Mouse (Mus musculus) hindbrain, embryonic 14.5 days (tissue): ENCODE measurements at regions not wholly inside any gene's neighbourhood (a gene's known extent, or its start where the extent isn't known, plus 50 kb on each side); places are given as distances from the start of the nearest gene placed in this dataset.
"Not testable (repeated sequence)": the region's sequence is repeated elsewhere in the genome, so short reads cannot be mapped to it uniquely, and the experiment has no call there.

ENCODE experiments used
- ATAC-seq: fragments of 200-750 bp; cut with Nextera tagmentation; 2 replicates; pipeline ENCODE4 v1.8.0; 2017; ENCODE audit warnings: moderate number of reproducible peaks, mild to moderate bottlenecking, moderate TSS enrichment, moderate library complexity; ENCODE audit not compliant: low FRiP score
- DNase-seq: peaks from one replicate; pipeline ENCODE4 v3.0.0-alpha.2; 2015; ENCODE audit warnings: low spot score
- H3K27ac ChIP-seq: fragments of 300-500 bp; sonication (generic); 2 replicates; pipeline ENCODE4 v1.5.1; 2014; ENCODE audit warnings: mild to moderate bottlenecking, moderate library complexity
- H3K27me3 ChIP-seq: fragments of 300-500 bp; sonication (generic); 2 replicates; pipeline ENCODE4 v1.6.1; 2014; ENCODE audit warnings: mild to moderate bottlenecking, low read length, mixed read lengths; ENCODE audit not compliant: control insufficient read depth, insufficient read depth
- H3K36me3 ChIP-seq: fragments of 300-500 bp; sonication (generic); replicated peaks from 2 replicates; pipeline ENCODE4 v1.6.1; 2014; ENCODE audit not compliant: control insufficient read depth, insufficient read depth
- H3K4me1 ChIP-seq: fragments of 300-500 bp; sonication (generic); replicated peaks from 2 replicates; pipeline ENCODE4 v1.6.1; 2014; ENCODE audit warnings: antibody characterized with exemption, low read length, mixed read lengths; ENCODE audit not compliant: control insufficient read depth, insufficient read depth
- H3K4me2 ChIP-seq: fragments of 300-500 bp; sonication (generic); replicated peaks from 2 replicates; pipeline ENCODE4 v1.6.1; 2014; ENCODE audit warnings: mild to moderate bottlenecking, moderate library complexity
- H3K4me3 ChIP-seq: fragments of 300-500 bp; sonication (generic); replicated peaks from 2 replicates; pipeline ENCODE4 v1.5.1; 2014; ENCODE audit warnings: mild to moderate bottlenecking, low read length
- H3K9ac ChIP-seq: fragments of 300-500 bp; sonication (generic); 2 replicates; pipeline ENCODE4 v1.6.1; 2014
- H3K9me3 ChIP-seq: fragments of 300-500 bp; sonication (generic); 2 replicates; pipeline ENCODE4 v1.6.1; 2016; ENCODE audit warnings: low read length; ENCODE audit not compliant: control insufficient read depth
- WGBS: fragments of 180-500 bp; shearing (Covaris S2); extraction: QIAGEN DNeasy Blood & Tissue Kit; methylation state at CpG from one replicate; pipeline ENCODE4 v1.1.7; 2014; 5-methylcytosine and 5-hydroxymethylcytosine counted together

DNA sequence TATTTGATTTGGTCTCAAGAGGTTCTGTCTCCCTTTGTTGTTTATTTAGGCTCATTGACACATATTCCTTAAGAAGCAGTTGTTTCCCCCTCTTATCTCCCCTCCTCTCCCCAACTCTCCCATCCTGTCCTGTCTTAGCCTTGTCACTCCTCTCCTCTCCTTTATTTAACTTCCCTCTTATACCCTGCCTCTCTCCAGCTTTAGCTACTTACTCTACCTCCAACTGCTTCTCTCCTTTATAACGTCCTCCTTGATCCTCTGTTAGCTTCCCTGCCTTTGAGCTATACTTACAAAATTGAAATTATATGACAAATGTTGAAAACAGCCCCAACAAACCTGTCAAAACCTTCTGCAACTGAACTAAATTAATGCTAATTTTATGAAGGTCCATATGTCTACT, 841.7 kb upstream of the G6pd2 start:
- H3K4me3 ChIP-seq, result no peak overlapping the region
- no peak overlapping the region for H3K27ac ChIP-seq
- H3K9me3 ChIP-seq, result no peaks in the 10 kb centered on the region
- H3K36me3 ChIP-seq, result no peaks in the 10 kb centered on the region
- 44% methylated on average over 1 of the region's 1 CpGs for WGBS
- H3K9ac ChIP-seq, result no peak overlapping the region
- DNase-seq (no peak), ATAC-seq (no peak)
- H3K4me1 ChIP-seq, result no peaks in the 10 kb centered on the region
- H3K27me3 ChIP-seq, result no peaks in the 10 kb centered on the region
- no peak overlapping the region for H3K4me2 ChIP-seq

DNA sequence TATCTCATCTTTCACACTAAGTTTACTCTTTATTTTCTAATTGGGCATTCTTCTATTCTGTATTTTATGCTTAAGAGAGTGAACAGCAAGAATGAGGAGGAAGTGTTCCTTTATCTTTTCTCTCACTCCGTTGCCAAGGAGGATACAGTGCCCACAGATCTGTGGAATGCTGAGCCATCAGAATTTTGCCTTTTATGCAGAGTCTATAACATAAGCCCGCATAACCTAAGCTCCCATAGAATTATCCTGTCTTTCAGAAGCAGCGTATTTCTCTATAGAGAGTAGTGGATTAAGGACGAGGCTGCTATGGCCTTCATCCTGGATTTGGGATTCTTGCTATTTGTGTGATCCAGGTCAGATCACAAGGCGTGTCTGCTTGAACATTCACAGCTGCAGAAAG, 839.1 kb upstream of the G6pd2 start:
- H3K27ac ChIP-seq, result no peak overlapping the region
- no peaks in the 10 kb centered on the region for H3K36me3 ChIP-seq
- no peak overlapping the region for H3K9ac ChIP-seq
- no peaks in the 10 kb centered on the region for H3K4me1 ChIP-seq
- H3K4me3 ChIP-seq, result no peak overlapping the region
- 68% methylated on average over 5 of the region's 5 CpGs for WGBS
- H3K4me2 ChIP-seq, result no peak overlapping the region
- no peaks in the 10 kb centered on the region for H3K27me3 ChIP-seq
- no peaks in the 10 kb centered on the region for H3K9me3 ChIP-seq
- DNase-seq (no peak), ATAC-seq (no peak)

- WGBS, result 90% methylated on average over 9 of the region's 9 CpGs
- no peaks in the 10 kb centered on the region for H3K36me3 ChIP-seq
- H3K4me2 ChIP-seq, result no peak overlapping the region
- H3K4me1 ChIP-seq, result no peaks in the 10 kb centered on the region
- DNase-seq, result no peak
- no peaks in the 10 kb centered on the region for H3K27me3 ChIP-seq
- H3K9me3 ChIP-seq, result no peaks in the 10 kb centered on the region
- no peak overlapping the region for H3K27ac ChIP-seq
- H3K9ac ChIP-seq, result no peak overlapping the region
- ATAC-seq, result no peak
- H3K4me3 ChIP-seq, result no peak overlapping the region
Measured at GRCm38 (mm10) chr5:60978693-60979092, 829.9 kb upstream of the G6pd2 start.

DNA sequence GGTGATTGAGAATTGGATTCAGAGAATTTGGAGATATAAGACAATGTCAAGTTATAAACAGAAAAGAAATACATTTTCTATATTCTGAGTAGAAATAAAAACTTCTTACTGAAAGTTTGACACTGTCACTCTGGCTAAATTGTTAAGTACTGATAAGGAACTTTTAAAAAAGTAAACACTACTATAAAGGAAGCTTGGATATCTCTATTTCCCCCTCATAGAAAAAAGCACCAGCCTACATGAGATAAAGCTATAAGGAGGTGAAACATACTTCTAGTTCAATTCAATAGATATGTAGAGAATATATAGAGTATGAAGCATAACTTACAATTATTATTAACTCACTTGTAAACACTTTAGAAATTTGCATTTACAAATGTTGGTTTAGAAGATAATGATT, 820.3 kb upstream of the G6pd2 start:
- H3K4me1 ChIP-seq, result no peaks in the 10 kb centered on the region
- H3K4me2 ChIP-seq, result no peak overlapping the region
- H3K27ac ChIP-seq, result no peak overlapping the region
- DNase-seq (no peak), ATAC-seq (no peak)
- H3K9ac ChIP-seq, result no peak overlapping the region
- H3K36me3 ChIP-seq, result no peaks in the 10 kb centered on the region
- no peak overlapping the region for H3K4me3 ChIP-seq
- H3K9me3 ChIP-seq, result no peaks in the 10 kb centered on the region
- no peaks in the 10 kb centered on the region for H3K27me3 ChIP-seq

DNA sequence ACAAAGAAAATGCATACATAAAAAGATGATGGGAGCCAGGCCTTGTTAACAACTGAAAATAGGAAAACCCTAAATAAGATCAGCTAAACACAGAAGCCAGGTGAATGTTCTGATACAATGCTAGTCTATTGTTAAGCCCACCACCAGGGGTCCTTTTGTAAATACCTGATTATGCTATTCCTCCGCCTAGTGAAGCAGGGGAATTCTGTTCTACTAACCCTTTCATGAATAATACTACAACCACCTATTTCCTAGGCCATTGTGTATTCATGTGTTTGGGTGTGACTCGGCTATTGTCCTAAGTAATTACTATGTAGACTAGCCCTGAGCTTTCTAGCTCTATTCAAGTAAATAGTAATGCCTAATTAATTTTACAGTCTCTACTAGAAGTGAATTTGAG, 819.3 kb upstream of the G6pd2 start:
- WGBS, result 70% methylated on average over 2 of the region's 2 CpGs
- not testable (repeated sequence) for H3K4me2 ChIP-seq

DNA sequence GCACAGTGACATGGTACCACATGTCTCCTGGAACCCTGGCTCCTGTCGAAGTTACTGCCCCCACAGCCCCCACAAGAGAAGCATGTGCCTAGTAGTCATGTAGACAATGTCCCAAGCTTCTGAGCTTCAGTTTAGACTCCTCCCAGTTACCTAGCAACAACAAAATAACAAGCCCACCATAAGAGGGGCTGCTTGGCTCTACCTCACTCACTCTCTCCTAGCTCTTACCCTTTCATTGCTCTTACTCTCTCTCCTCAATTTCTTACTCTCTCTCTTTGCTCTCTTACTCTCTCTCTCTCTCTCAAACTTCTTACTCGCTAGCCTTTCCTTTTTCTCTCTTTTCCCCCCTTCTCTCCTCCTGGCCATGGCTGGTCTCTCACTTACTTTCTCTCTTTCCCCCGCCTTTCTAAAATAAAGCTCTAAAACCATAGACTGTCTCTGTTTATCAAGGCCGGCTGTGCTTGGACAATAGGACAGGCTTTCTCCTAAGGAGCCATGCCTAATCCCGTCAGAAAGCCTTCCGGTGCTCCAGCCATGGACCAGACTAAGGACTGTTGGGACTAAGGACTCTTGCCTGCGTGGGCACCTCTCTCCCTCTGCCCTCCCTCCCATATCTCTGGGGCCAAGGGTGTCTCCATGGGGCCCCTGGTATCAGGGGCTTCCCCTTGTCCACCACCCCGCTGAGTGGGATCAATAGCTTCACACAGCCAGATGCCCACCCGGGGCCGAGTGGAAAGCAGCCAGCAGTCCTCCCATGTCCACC, 813.7 kb upstream of the G6pd2 start:
- no peak overlapping the region for H3K4me3 ChIP-seq
- H3K4me2 ChIP-seq, result no peak overlapping the region
- no peaks in the 10 kb centered on the region for H3K4me1 ChIP-seq
- H3K9ac ChIP-seq, result no peak overlapping the region
- no peaks in the 10 kb centered on the region for H3K27me3 ChIP-seq
- H3K9me3 ChIP-seq, result no peaks in the 10 kb centered on the region
- 54% methylated on average over 10 of the region's 10 CpGs for WGBS
- H3K36me3 ChIP-seq, result no peaks in the 10 kb centered on the region
- H3K27ac ChIP-seq, result no peak overlapping the region
- ATAC-seq (no peak), DNase-seq (no peak)

More for the DNA sequence above, 819.3 kb upstream of the G6pd2 start:
- H3K4me1 ChIP-seq, H3K9me3 ChIP-seq, H3K27me3 ChIP-seq, DNase-seq, H3K4me3 ChIP-seq, H3K9ac ChIP-seq, H3K27ac ChIP-seq, ATAC-seq, H3K36me3 ChIP-seq: not testable (repeated sequence)

GRCm38 (mm10) chr5:61035539-61036089, 773.0 kb upstream of the G6pd2 start:
- H3K9me3 ChIP-seq, result no peaks in the 10 kb centered on the region
- 57% methylated on average over 2 of the region's 2 CpGs for WGBS
- H3K36me3 ChIP-seq, result no peaks in the 10 kb centered on the region
- peak; percentile 38 for DNase-seq
- H3K4me1 ChIP-seq, result no peaks in the 10 kb centered on the region
- ATAC-seq, result no peak
- H3K9ac ChIP-seq, result no peak overlapping the region
- no peaks in the 10 kb centered on the region for H3K27me3 ChIP-seq
- no peak overlapping the region for H3K4me2 ChIP-seq
- no peak overlapping the region for H3K27ac ChIP-seq
- no peak overlapping the region for H3K4me3 ChIP-seq
